Mouse (Mus musculus) brain, adult 2 months (tissue): ENCODE data around the gene Zfp600.
"Not testable (repeated sequence)": the region's sequence is repeated elsewhere in the genome, so short reads cannot be mapped to it uniquely, and the experiment has no call there.

ENCODE experiments used
- DNase-seq: peaks from one replicate; pipeline ENCODE4 v3.0.0; 2011; ENCODE audit warnings: low read depth, low spot score

Gene Zfp600

GRCm38 (mm10) chr4:146156524-146156923, at the start of gene Zfp600:
Gene Zfp600 (plus strand): TSS chr4:146156824.
- not testable (repeated sequence) for DNase-seq

GRCm38 (mm10) chr4:146162893-146163292, 6.3 kb downstream of the Zfp600 start:
- DNase-seq, result not testable (repeated sequence)

GRCm38 (mm10) chr4:146167202-146167832, 10.7 kb downstream of the Zfp600 start:
- not testable (repeated sequence) for DNase-seq

GRCm38 (mm10) chr4:146167879-146168532, 11.4 kb downstream of the Zfp600 start:
- not testable (repeated sequence) for DNase-seq

GRCm38 (mm10) chr4:146168730-146169215, 12.1 kb downstream of the Zfp600 start:
- DNase-seq, result not testable (repeated sequence)

- DNase-seq, result not testable (repeated sequence)
Measured at GRCm38 (mm10) chr4:146173378-146174226, 17.0 kb downstream of the Zfp600 start.

GRCm38 (mm10) chr4:146204357-146204756, 47.7 kb downstream of the Zfp600 start:
- not testable (repeated sequence) for DNase-seq

GRCm38 (mm10) chr4:146239252-146240244, 82.9 kb downstream of the Zfp600 start:
- not testable (repeated sequence) for DNase-seq

GRCm38 (mm10) chr4:146242119-146242518, 85.5 kb downstream of the Zfp600 start:
- not testable (repeated sequence) for DNase-seq
